Mouse (Mus musculus): ENCODE measurements around the gene Rnf166.

DNA sequence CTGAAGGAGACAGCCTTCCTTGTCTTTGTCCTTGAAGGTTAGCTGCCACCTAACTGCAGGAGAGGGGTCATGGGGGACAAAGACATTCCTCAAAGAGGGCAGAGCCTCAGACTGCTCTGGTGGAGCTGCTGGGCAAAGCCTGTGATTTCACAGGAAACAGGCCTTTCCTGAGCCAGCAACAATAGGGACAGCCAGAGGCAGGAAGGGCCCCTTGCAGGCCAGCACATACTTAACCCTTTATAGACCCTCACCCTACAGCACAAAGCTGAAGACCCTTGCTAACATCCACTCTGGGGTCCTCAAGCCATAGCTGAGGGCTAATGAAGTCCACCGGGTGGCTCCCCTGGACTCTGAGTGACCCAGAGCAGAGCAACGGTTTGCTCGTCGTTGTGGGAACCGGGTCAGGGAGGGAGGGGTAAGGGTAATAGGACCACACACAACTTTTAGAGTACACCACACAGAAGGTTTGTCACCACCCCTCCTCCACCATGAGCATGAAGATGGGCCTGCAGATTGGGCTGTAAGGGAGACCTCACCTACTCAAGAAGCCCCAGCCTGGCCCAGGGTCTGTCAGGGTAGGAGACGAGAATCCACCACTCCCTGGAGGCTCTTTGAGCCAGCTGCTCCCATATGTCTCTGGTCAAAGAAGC lies 41.8 kb upstream of the Rnf166 start:
- TF ChIP-seq CTCF (IDR thresholded peaks at IDR 0.05; ENCODE audit: control insufficient read depth, insufficient read depth, insufficient replicate concordance, low read depth, low read length) (no peak), POLR2A (IDR thresholded peaks at IDR 0.05; ENCODE audit: control insufficient read depth, low read depth, low read length) (no peak)

Data from testis, adult 2 months (tissue).